Mouse (Mus musculus): ENCODE measurements around the gene Ppcdc.

Ppcdc gene

DNA sequence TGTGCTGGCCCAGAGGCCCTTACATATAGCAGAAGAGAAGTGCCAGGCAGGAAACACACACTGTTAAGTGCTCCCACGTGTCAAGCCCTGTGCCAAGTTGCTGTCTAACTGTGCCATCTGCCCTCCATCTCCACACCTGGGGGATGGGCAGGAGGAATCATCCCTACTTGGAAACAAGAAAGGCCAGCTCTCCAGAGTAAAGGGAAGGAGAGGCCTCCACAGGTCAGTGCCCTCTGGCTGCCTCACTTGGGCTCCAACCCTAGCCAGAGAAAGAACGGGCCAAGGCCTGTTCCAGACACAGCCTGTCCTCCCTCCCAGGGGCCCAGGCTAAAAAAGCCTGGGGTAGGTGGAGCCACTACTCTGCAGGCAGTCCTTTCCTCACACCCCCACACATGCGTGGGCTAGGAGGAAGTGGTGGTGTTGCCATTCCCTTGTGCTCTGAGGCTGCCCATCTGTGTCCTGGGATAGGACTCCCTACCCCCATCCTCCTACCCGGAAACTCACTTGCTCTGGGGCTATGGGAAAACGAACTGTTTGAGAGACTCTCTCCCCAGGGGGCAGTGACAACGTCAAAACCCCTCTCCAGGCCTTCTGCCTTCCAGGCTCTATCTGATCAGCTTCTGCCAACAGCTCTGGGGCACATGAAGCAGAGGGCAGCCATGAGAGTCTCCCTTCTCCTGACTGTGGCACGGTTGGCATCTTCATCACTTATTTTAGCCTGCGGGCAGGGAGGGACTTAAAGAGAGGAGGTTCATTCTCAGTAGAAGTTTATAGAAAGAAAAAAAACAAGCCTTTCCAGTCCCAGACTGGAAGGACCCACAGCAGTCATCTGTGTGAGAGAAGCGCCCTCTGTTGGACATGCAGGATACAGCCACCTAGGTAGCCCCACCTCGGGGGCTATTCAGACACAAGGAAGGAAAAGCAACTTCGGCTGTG is 6.6 kb downstream of the Ppcdc start:
- in situ Hi-C loops (cut with MboI; ENCODE audit: low pct_unique_long_range_greater_than_20kb in 1 of 2, low sequenced_read_pairs in 2 of 2, unreplicated experiment in 1 of 2) = loop anchor here in 1 of 2 experiments (10.0 kb wide), 1 partner anchor 159 kb away; no protein-coding TSS in a partner anchor

DNA sequence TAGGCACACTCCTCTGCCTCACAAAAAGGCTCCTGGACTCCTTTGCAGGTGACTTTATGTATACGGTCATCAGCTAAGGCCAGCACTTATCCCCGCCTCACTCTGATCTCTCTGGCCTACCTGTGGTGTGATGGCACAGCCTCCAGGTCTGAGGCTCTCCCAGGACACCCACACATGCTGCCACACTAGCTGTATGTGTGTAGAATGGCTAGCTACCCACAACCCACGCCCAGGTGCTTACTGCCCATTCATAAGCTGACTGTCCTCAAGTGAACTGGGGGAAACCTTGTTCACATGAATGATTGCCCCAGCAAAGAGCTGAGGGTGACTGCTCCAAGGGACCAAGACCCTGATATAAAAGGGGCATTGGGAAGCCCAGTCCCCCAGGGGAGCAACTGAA is 7.4 kb downstream of the Ppcdc start:
- in situ Hi-C loops (cut with MboI; ENCODE audit: low pct_unique_long_range_greater_than_20kb in 1 of 2, low sequenced_read_pairs in 2 of 2, unreplicated experiment in 1 of 2) = loop anchor here in 1 of 2 experiments (10.0 kb wide), 1 partner anchor 158 kb away; no protein-coding TSS in a partner anchor

DNA sequence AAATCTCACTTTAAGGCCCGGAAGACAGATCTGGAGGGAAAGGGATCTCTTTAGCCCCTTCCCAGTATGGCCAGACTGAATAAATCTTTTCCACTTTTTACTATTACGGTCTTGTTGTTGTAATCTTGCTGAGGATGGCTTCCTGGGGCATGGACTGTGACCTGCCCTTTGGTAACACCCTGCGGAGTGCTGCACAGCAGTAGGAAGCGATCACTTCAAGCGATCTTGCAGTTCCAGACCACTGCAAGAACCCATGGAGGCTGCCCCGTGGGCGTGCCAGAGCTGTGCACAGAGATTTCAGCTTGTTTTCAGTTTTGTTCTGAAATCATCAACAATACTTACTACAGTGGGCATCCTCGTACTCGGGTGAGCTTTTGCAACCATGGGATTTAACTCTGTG is 8.7 kb downstream of the Ppcdc start:
- in situ Hi-C loops (cut with MboI; ENCODE audit: low pct_unique_long_range_greater_than_20kb in 1 of 2, low sequenced_read_pairs in 2 of 2, unreplicated experiment in 1 of 2) = loop anchor here in 1 of 2 experiments (10.0 kb wide), 1 partner anchor 156 kb away; no protein-coding TSS in a partner anchor

DNA sequence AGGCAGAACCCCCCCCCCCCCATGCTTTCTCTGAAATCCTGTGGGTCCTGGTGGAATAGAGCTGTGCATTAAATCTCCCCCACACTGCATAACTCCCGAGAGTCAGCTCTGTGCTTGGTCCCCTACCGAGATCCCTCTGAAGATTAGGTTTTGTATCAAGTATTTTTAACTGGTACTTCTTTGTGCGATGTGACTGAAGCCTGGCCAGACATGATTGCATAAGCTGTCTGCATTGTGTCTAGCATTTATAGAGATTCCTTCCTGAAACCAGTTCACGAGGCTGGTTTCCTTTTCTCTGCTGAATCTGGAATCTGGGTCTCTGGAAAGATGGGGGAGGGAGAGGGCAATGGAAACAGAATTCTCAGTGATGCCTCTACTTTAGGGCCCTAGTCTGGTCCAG is 11.5 kb downstream of the Ppcdc start:
- in situ Hi-C loops (cut with MboI; ENCODE audit: low pct_unique_long_range_greater_than_20kb in 1 of 2, low sequenced_read_pairs in 2 of 2, unreplicated experiment in 1 of 2) = loop anchor here in 1 of 2 experiments (5.0 kb wide), 1 partner anchor 171 kb away; no protein-coding TSS in a partner anchor

DNA sequence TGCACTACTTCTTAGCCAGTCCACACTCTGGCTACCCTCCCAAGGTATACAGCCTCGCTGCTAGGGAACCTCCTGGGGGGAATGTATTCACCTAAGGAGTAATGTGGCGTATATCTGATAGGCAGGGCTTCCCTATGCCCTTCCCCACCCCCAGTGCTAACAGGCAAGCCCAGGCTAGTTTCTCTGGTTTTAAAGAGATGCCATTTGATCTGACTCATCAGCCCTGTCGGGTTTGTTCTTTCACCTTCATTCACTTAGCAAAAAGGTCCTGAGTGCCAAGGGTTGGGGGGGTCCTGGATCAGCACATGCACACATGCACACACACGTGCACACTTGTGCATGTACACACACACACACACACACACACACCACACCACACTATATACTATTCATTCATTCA is 12.0 kb downstream of the Ppcdc start:
- in situ Hi-C loops (cut with MboI; ENCODE audit: low pct_unique_long_range_greater_than_20kb in 1 of 2, low sequenced_read_pairs in 2 of 2, unreplicated experiment in 1 of 2) = loop anchor here in 1 of 2 experiments (5.0 kb wide), 1 partner anchor 171 kb away; no protein-coding TSS in a partner anchor

DNA sequence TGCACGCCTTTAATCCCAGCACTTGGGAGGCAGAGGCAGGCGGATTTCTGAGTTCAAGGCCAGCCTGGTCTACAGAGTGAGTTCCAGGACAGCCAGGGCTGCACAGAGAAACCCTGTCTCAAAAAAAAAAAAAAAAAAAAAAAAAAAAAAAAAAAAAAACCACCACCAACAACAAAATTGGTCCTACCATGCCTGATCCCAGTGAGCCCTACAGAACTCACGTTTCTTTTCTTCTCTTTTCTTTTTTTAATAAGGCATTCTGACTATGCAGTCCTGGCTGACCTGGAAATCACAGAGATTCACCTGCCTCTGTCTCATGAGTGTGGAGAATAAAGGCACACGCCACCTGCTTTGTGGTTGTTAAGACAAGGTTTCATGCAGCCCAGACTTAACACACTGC is 12.8 kb downstream of the Ppcdc start:
- in situ Hi-C loops (cut with MboI; ENCODE audit: low pct_unique_long_range_greater_than_20kb in 1 of 2, low sequenced_read_pairs in 2 of 2, unreplicated experiment in 1 of 2) = loop anchor here in 1 of 2 experiments (5.0 kb wide), 1 partner anchor 170 kb away; no protein-coding TSS in a partner anchor

DNA sequence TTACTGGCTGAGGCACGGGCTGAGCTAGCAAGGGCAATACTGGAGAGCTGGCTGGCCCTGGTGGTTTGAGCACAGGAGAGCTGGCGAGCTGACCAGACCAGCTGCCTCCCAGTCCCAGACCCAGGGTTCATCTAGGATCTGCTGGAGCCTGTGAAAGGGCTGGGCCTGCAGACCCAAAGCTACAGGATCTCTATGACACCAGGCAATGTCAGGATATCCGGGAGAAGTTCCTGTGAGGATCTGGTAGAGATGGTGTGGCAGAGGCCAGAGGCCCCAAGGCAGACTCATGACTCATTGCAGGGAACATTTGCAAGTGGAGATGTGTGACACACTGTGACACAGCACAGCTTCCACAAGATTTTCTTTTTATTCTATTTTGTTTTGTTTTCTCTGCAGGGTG is 14.8 kb downstream of the Ppcdc start:
- in situ Hi-C loops (cut with MboI; ENCODE audit: low pct_unique_long_range_greater_than_20kb in 1 of 2, low sequenced_read_pairs in 2 of 2, unreplicated experiment in 1 of 2) = loop anchor here in 1 of 2 experiments (5.0 kb wide), 1 partner anchor 168 kb away; no protein-coding TSS in a partner anchor

DNA sequence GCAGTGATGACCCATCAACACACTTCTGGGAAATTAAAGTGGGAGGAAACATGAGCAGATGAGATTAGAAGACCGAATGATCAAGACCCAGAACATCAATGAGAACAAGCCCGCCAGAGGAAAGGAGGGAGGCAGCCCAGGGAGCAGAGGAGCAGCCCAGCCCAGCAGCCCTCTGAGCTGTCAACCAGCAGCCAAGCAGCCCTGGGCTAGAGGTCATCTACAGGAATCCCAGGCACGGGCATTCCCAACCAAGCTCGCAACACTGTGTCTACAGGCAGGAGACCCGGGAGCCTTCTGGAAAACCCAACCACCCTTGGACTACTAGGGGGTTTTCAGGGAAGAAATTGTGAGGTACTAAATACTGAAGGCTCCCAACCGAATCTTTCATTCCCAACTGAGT is 15.9 kb downstream of the Ppcdc start:
- in situ Hi-C loops (cut with MboI; ENCODE audit: low pct_unique_long_range_greater_than_20kb in 1 of 2, low sequenced_read_pairs in 2 of 2, unreplicated experiment in 1 of 2) = no loop called here

DNA sequence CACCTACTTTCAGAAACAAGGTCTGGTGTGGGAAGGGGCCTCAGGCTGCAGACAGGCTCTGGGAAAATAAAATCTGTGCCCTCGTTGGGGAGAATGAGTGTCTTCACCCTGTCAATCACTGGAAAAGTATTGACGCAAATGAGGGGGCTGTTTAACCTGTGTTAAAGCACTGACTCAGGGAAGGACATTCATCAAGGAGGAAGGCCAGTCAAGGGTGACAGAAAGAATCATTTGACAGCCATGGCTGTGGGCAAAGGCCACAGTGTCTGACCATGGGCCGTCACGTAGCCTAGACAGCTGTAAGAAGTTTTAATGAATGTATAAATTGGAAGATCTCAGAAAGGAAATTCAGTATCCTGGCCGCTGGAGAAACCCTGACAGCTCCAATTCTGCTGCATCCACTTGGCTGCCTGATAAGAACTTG is 18.2 kb downstream of the Ppcdc start:
- in situ Hi-C loops (cut with MboI; ENCODE audit: low pct_unique_long_range_greater_than_20kb in 1 of 2, low sequenced_read_pairs in 2 of 2, unreplicated experiment in 1 of 2) = no loop called here

DNA sequence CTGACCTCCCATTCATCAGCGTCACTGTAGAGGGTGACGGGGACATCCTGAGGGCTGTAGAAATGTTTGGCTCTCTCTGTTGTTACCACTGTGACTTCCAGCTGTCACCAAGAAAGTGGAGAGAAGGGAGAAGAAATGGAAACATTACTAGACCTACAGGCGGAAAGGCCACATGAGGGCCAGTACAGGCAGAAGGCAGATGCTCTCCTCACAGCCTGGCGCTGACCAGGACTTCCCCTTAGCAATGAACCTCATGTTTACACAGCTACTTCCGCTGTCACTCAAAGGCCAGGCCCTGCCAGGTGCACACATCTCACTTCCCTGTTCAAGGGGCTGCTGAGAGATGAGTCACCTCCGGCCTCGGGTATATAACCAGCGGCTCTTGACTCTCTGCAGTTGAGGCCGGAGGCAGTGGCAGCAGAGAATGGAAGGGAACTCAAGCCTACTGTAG is 18.8 kb downstream of the Ppcdc start:
- in situ Hi-C loops (cut with MboI; ENCODE audit: low pct_unique_long_range_greater_than_20kb in 1 of 2, low sequenced_read_pairs in 2 of 2, unreplicated experiment in 1 of 2) = no loop called here

DNA sequence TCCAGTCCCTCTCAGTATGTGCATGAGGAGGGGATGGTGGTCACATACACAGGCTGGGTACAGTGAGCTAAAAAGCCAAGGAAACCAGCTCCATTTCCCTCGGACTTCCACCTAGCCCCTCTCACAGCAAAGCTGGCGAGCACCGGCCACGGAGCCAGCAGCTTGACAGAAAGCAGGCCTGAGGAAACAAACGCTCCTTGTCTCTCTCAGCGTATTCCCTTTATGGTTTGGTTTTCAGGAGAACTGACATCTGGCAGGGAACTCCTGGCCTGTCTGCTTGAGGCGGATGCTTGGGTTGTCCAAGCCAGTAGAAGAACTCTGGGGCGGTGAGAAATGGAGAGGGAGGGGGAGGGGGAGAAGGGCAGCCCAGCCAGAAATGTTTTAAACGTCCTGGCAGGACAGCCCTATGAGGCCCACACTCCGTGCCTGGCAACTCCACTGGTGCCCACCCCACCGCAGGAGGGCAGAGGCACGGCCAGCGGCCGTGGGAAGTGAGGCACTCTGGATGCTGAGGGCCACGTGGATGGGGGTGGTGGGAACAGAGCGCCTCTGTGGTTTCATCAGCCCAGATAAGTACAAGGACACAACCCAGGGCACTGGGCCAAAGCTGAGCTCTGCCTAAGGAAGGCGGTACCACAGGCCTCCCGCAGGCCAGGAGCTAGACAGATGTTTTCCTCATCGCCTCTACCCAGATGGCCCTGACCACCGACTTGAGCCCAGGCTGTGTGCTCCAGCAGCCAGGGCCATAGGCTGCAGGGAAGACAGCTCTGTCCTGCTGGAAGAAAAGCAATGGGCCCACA is 19.4 kb downstream of the Ppcdc start:
- in situ Hi-C loops (cut with MboI; ENCODE audit: low pct_unique_long_range_greater_than_20kb in 1 of 2, low sequenced_read_pairs in 2 of 2, unreplicated experiment in 1 of 2) = no loop called here

DNA sequence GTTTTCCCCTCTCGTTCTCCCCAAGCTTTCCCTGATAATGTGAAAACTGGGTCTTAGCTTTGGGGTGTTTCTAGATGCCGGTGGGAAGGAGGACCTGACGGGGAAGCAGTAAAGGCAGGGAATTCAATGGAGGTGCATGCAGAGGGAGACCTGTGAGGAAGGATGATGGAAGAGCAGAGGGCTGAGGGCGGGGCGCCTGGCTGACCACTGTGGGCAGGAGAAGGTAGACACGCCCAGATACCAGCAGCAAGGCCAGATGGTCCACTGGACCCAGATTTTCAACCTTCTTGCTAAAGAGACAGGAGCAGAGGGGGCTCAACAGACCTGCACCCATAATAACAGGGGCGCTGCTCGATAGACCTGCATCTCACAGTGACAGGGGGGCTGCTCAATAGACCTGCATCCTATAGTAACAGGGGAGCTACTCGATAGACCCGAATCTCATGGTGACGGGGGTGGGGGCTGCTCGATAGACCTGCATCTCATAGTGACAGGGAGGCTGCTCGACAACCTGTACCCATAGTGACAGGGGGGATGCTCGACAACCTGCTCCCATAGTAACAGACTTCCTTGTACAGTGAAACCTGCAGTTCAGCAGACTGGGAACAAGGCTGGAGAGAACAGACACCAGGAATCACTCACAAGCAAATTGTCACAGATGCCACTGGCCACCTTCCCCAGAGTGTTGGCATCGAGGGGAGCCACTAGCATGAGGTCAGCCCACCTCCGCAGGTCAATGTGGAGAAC is 20.2 kb downstream of the Ppcdc start:
- in situ Hi-C loops (cut with MboI; ENCODE audit: low pct_unique_long_range_greater_than_20kb in 1 of 2, low sequenced_read_pairs in 2 of 2, unreplicated experiment in 1 of 2) = no loop called here

DNA sequence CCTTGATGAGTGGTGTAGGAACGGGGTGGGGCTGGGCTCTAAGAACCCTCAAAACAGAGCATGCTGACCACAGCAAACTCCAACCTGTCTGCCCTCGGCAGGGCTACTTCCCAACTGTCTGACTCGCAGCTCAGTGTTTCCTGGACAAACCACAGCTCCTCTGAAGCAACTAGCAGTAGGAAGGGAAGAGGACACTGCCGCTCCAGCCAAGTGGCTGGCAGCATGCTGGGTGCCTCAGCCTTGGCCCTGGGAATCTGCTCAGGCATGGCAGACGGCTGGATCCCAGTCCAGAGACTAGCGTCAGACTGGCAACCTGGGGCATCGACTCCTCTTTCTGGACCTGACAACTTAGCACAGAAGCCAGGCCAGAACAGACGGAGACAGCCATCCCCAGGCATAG is 22.6 kb downstream of the Ppcdc start:
- in situ Hi-C loops (cut with MboI; ENCODE audit: low pct_unique_long_range_greater_than_20kb in 1 of 2, low sequenced_read_pairs in 2 of 2, unreplicated experiment in 1 of 2) = no loop called here

DNA sequence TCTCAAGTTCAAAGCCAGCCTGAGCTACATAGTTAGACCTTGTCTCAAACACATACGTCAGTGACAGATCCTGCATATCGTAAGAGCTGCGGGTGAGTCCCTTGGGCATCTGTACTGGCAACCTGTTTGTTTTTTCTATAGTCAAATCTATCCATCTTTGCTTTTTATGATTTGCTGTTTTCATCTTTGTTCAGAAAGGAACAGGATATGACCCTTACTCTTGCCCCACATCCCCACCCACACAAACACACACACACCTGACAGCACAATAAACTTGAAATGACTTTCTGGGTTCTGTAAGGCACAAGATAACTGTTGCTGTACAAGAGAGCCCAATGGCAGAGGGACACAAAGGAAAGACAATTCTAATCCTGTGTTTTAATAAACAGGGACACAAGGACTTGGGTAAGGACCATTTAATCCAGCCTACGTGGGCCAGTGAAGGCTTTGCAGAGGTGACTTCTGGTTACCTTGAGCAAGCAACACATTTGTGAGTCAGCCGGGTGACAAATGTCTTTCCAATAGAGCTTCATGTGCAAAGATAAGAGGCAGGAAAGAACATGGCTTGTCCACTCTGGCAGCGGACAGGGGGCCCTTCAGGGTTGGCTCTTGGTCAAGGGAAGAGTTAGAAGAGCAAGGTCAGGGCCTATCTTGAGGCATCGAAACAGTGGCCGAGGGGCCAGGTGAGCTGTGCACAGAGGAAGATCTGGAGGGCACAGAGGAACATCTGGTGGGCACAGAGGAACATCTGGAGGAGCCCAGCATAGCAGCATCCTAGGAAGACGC is 32.6 kb downstream of the Ppcdc start:
- in situ Hi-C loops (cut with MboI; ENCODE audit: low pct_unique_long_range_greater_than_20kb in 1 of 2, low sequenced_read_pairs in 2 of 2, unreplicated experiment in 1 of 2) = no loop called here

DNA sequence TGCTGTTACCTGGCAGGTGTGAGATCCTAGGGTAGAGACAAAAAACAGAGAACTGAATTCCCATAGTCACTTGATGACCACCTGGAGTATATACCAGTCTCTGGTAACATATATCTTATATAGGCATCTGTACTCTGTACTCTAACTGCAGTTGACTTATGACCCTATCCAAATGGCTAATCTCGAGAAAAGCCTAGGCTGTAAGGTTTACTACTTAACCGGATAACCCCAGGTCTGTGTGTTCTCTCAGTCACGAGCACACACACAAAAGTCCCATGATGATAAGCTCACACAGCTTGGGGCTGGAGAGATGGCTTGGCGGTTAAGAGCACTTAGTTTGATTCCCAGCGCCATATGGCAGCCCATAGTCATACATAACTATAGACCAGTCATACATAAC is 33.5 kb downstream of the Ppcdc start:
- in situ Hi-C loops (cut with MboI; ENCODE audit: low pct_unique_long_range_greater_than_20kb in 1 of 2, low sequenced_read_pairs in 2 of 2, unreplicated experiment in 1 of 2) = no loop called here

DNA sequence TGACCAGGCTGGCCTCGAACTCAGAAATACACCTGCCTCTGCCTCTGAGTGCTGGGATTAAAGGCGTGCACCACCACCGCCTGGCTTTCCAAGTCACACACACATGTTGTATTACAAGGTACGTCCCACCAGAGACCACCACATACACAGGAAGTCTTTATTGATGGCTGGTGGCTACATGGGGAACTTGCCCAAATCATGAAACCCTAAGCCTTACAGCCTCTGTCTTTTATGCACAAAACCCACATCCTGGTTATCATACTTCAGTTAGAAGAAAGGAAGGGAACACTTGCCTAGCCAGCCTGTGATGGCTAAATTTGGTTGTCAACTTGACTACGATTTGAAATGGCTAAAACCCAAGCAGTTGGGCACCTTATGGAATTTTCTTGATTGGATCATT is 35.9 kb downstream of the Ppcdc start:
- in situ Hi-C loops (cut with MboI; ENCODE audit: low pct_unique_long_range_greater_than_20kb in 1 of 2, low sequenced_read_pairs in 2 of 2, unreplicated experiment in 1 of 2) = no loop called here

DNA sequence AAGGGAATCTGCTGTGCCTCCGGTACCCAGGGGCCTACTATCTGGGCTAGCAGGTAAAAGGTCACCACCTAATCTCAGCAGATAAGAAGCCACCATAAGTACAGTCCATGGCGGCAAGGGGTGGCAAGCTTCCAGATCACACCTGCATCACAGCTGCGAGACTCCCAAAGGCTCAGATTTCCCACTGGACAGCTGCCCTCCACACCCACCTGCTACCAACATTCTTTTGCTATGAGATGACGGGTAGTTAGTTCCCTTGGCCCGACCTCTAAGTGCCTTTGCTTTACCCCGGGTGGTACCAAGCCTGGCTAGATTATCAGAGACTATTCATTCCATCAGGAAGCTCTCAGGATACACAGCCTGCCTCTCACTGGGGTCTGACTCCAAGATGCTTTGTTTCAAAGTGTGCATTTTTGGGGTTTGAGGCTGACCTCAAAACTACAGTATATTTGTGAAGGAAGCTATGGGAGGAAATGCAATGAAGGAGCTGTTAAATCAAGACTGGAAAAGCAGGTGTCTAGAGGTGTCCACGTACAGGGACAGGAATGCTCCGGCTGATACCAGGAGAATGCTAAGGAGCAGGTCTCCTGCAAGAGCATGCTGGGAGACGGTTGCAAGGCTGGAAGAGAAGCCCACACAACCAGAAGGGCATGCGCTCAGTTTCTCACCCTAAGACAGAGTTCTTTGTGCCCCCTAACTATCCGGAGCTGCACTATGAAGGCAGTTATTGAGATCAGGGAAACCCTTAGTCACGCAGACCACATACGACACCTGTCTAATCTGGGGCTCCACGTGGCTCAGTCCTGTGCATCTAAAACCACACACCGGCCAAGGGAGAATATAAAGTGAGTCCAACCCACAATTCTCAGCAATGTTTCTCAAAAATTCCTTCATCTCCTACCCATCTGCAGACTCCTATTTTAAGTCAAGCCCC is 37.3 kb downstream of the Ppcdc start:
- in situ Hi-C loops (cut with MboI; ENCODE audit: low pct_unique_long_range_greater_than_20kb in 1 of 2, low sequenced_read_pairs in 2 of 2, unreplicated experiment in 1 of 2) = no loop called here

All from mouse embryonic stem cell (cell line).